Mouse (Mus musculus) T-helper 17 cell (primary cell): ENCODE results near the gene Aes.

ENCODE experiments used
- in situ Hi-C, 2 experiments: fragments of 300-600 bp; cut with MboI, MseI; formaldehyde crosslinking; loops; 1 replicate in 1 of 2; 2 replicates in 1 of 2; pipeline ENCODE4 v1.15.1; 2025; ENCODE audit warnings: high pct_unique_total_duplicates in 2 of 2

Aes gene

GRCm38 (mm10) chr10:81559163-81559626, at the start of gene Aes:
Aes (plus strand) TSS chr10:81559488.
- in situ Hi-C loops: no loop called here

- in situ Hi-C loops: no loop called here
Observed at GRCm38 (mm10) chr10:81510246-81510810, 49.0 kb upstream of the Aes start.

GRCm38 (mm10) chr10:81513798-81514197, 45.5 kb upstream of the Aes start:
- in situ Hi-C loops: no loop called here

- in situ Hi-C loops: no loop called here
Observed at GRCm38 (mm10) chr10:81517227-81517626, 42.1 kb upstream of the Aes start.

- in situ Hi-C loops: no loop called here
Observed at GRCm38 (mm10) chr10:81518546-81518945, 40.7 kb upstream of the Aes start.

- in situ Hi-C loops: no loop called here
Observed at GRCm38 (mm10) chr10:81519227-81519977, 39.9 kb upstream of the Aes start.

GRCm38 (mm10) chr10:81519978-81520365, 39.3 kb upstream of the Aes start:
- in situ Hi-C loops: no loop called here

- in situ Hi-C loops: no loop called here
Observed at GRCm38 (mm10) chr10:81523142-81523541, 36.1 kb upstream of the Aes start.

- in situ Hi-C loops: no loop called here
Observed at GRCm38 (mm10) chr10:81523570-81523969, 35.7 kb upstream of the Aes start.

- in situ Hi-C loops: no loop called here
Observed at GRCm38 (mm10) chr10:81524051-81524605, 35.2 kb upstream of the Aes start, which contains the start of gene Gna15. Gna15 (minus strand) TSS chr10:81524225.

- in situ Hi-C loops: no loop called here
Observed at GRCm38 (mm10) chr10:81525017-81525694, 34.1 kb upstream of the Aes start.

- in situ Hi-C loops: no loop called here
Observed at GRCm38 (mm10) chr10:81526779-81527178, 32.5 kb upstream of the Aes start.

GRCm38 (mm10) chr10:81534826-81535225, 24.5 kb upstream of the Aes start:
- in situ Hi-C loops: loop anchor here (5.0 to 10.0 kb wide), 2 partner anchors 50 to 143 kb away; partner anchors contain the start of genes Celf5 (in 1 of the 2) and Smim24 (in 1 of the 2)

GRCm38 (mm10) chr10:81536734-81537133, 22.6 kb upstream of the Aes start:
- in situ Hi-C loops: loop anchor here in 1 of 2 experiments (10.0 kb wide), 1 partner anchor 52 kb away; the partner anchor contains the start of gene Celf5

GRCm38 (mm10) chr10:81537429-81537828, 21.9 kb upstream of the Aes start:
- in situ Hi-C loops: loop anchor here in 1 of 2 experiments (10.0 kb wide), 1 partner anchor 53 kb away; the partner anchor contains the start of gene Celf5

GRCm38 (mm10) chr10:81538321-81539048, 20.8 kb upstream of the Aes start:
- in situ Hi-C loops: loop anchor here in 1 of 2 experiments (10.0 kb wide), 1 partner anchor 54 kb away; the partner anchor contains the start of gene Celf5

- in situ Hi-C loops: no loop called here
Observed at GRCm38 (mm10) chr10:81541363-81541762, 17.9 kb upstream of the Aes start.

GRCm38 (mm10) chr10:81541803-81542202, 17.5 kb upstream of the Aes start:
- in situ Hi-C loops: no loop called here

- in situ Hi-C loops: no loop called here
Observed at GRCm38 (mm10) chr10:81542727-81543460, 16.4 kb upstream of the Aes start.

- in situ Hi-C loops: no loop called here
Observed at GRCm38 (mm10) chr10:81543633-81544032, 15.7 kb upstream of the Aes start.
